Mouse (Mus musculus) cerebellum, adult 2 months (tissue): ENCODE data around the gene Epb41.

Source experiments
- CTCF ChIP-seq: fragments of 200-500 bp; IDR thresholded peaks from 2 replicates; pipeline ENCODE4 v1.5.1; 2011; ENCODE audit warnings: low read depth, mild to moderate bottlenecking, control low read depth, low read length, moderate library complexity, borderline replicate concordance; ENCODE audit not compliant: insufficient read depth
- POLR2A ChIP-seq: fragments of 200-500 bp; IDR thresholded peaks from 2 replicates; pipeline ENCODE4 v1.6.1; 2011; ENCODE audit warnings: low read length, control low read depth, borderline replicate concordance; ENCODE audit not compliant: insufficient read depth

DNA sequence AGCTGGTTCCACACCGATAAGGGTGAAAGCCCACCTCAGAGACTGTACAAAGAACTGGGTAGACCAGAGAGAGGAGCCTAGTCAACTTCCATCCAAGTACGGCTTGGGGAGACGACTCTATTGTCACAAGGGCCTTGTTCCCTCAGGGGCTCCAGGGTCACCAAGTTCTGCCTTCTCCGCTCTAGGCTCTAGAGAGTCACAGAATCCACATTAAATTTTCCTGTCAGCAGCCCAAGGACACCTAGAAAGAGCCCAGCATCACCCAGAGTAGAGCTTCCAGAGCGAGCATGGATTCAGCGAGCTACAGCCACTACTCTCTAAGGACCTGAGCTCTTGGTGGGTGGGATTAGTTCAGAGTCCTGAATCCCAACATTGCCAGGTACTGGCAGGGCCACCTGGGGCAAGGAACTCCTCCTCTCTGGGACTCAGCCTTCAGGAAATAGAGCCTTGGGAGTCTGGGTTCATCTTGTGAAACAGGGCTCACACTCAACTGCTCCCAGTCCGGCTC lies 157.0 kb downstream of the Epb41 start:
- TF ChIP-seq POLR2A (no peak), CTCF (no peak)
